Mouse (Mus musculus) kidney, adult 18-20 months (tissue): ENCODE data around the gene Hdac4.

Experiments
- DNase-seq: peaks from one replicate; pipeline ENCODE4 v3.0.0; 2021

Hdac4 gene

DNA sequence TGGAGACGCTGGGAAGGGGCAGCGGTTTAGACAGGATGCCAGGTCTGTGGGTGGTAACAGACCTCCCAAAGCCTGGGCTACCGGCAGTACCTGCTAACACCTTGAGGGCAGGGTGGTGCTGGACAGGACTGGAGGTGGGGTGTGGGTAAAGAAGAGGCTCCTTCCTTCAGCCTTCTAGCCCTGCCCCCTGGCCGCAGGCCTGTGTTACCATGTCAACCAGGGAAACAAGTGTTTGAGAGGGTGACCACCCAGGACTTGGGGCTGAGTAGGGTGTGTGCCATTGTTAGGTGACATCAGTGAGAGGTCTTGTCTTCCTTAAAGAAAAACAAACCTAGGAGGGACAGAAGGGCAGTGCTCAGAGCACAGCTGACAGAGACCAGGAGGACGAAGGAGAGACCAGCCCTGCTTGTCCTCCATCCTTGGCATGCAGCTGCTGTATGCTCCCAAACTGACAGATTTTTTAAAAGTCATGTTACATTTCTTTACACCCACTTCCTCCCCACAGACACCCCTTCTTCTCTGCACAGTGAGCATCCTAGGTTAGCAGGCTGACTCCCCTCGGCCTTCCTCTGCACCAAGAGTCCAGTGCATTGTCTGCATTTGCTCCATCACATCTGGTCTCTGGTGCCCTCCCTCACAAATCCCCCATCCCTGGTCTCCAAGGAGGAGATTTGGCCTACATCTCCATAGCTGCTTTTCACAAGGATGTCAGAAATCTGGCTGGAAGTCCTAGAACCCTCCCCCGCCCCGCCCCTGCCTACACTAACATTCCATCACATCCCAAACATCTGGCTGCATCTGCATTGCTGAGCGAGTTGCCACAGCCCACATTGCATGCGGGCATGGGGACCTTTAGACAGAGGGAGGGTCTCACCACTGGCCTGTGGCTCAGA is 283.0 kb downstream of the Hdac4 start:
- DNase-seq, result no peak

- DNase-seq, result no peak
Measured at GRCm38 (mm10) chr1:91905268-91905667, 290.2 kb downstream of the Hdac4 start.

DNA sequence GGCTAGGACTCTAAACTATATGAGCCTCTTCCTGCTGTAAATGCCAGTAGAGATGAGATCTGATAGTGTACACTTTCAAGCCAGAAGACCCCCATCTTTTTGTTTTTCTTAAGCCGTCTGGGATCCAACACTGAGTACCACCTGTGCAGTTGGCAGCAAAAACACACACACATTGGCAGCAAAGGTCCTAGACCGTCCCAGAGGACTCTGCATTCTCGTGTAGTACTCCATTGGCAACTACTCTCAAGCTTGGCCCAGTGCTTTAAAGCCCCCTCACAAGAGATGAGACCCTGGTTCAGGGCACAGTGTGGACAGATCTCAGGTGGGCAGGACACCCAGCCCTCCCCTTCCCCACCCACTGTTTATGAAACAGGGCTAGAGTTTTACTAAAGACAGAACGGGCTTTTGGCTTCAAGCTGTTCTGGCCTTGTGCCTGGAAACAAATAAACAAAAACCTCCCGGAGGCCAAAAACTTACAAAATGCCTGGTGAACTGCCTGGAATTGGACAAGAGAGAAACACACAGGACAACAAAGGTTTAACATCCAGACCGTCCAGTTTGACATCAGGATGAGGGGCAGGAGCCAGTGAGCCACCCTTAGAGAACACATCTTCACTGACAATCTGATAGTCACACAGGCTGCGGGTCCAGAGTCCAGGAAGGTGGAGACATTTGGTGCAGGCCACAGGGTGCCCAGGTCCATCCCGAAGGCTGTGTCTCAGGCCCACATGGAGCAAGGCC is 292.1 kb downstream of the Hdac4 start:
- DNase-seq, result peak; percentile 49

DNA sequence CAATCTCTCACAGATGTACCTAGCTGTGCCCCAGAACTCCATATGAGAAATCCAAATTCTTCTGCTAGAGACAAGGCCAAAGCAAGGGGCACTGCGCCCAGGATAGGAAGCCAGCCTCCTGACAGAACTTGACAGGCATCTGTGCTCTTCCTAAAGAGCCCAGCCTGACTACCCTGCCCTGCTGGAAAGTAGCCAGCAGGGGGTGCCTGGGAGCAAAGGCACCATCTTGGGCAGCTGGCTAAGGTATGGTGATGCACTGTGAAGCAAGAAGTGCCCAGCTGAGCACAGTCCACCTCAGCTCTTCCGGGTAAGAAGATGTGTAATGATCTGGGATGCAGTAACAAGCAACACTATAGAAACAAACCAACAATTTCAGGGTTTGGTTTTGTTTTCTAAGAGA is 298.4 kb downstream of the Hdac4 start:
- no peak for DNase-seq

DNA sequence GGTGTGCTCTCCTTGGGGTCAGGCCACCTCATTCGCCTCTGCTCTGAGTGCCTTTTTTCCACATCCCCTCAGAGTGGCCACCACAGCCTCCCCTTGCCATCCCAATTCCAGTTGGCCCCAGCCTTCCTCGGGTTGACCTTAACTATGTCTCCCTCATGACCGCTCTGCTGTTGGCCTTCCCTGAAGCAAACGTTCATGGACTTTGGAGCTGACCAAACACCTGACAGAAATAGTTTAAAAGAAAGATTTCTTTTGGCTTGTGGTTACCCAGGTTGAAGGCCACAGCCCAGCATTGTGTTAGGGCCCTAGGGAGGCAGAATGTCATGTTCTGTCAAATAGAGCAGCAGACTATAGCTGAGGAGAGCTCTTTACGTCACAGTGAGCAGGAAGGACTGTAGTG is 301.2 kb downstream of the Hdac4 start:
- no peak for DNase-seq

GRCm38 (mm10) chr1:91893598-91893997 is 301.9 kb downstream of the Hdac4 start:
- DNase-seq, result no peak

- no peak for DNase-seq
Measured at GRCm38 (mm10) chr1:91883115-91883514, 312.4 kb downstream of the Hdac4 start.

GRCm38 (mm10) chr1:91880899-91881298 is 314.6 kb downstream of the Hdac4 start:
- no peak for DNase-seq

DNA sequence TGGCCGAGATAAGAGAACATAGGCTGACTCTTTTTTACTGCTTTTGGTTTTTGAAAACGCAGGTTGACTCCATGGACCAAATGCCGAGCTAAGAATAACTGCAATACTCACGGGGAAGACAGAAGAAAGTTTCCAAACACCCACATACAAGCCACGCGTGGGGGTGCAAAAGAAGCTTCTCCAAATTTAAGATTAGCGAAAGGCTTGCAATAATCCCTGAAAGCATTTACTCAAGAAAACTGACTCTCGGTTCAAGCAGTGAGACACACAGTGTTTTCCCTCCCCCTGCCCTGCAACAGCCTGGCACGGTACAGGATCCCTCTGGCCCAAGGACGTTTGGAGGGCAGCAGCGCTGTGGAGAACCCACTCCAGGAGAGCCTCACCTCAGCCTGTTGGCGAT is 315.3 kb downstream of the Hdac4 start:
- DNase-seq, result peak; percentile 18
